Mouse (Mus musculus) kidney, embryonic 15.5 days (tissue): ENCODE data around the gene Ypel2. TPM values are rescaled to one million over a fixed set of nuclear protein-coding genes. Genes with fewer than 3 reads are reported as not detected.
A peak's percentile ranks its signal among the peaks of the same experiment; 100 is the strongest.

Experiments used
- ATAC-seq: fragments of 200-750 bp; cut with Nextera tagmentation; replicated peaks from 2 replicates; pipeline ENCODE4 v1.8.0; 2017; ENCODE audit warnings: moderate TSS enrichment; ENCODE audit not compliant: low FRiP score
- H3K27ac ChIP-seq: fragments of 300-500 bp; sonication (generic); 2 replicates; pipeline ENCODE4 v1.5.1; 2015; ENCODE audit warnings: mild to moderate bottlenecking, inconsistent platforms
- H3K27me3 ChIP-seq: fragments of 300-500 bp; sonication (generic); 2 replicates; pipeline ENCODE4 v1.6.1; 2015; ENCODE audit warnings: inconsistent platforms
- H3K36me3 ChIP-seq: fragments of 300-500 bp; sonication (generic); 2 replicates; pipeline ENCODE4 v1.6.1; 2015; ENCODE audit warnings: inconsistent platforms
- H3K4me1 ChIP-seq: fragments of 300-500 bp; sonication (generic); 2 replicates; pipeline ENCODE4 v1.6.1; 2015; ENCODE audit warnings: inconsistent platforms
- H3K4me2 ChIP-seq: fragments of 300-500 bp; sonication (generic); 2 replicates; pipeline ENCODE4 v1.6.1; 2015; ENCODE audit warnings: moderate library complexity, mild to moderate bottlenecking, inconsistent platforms
- H3K4me3 ChIP-seq: fragments of 300-500 bp; sonication (generic); replicated peaks from 2 replicates; pipeline ENCODE4 v1.5.1; 2015; ENCODE audit warnings: mild to moderate bottlenecking, inconsistent platforms
- H3K9ac ChIP-seq: fragments of 300-500 bp; sonication (generic); 2 replicates; pipeline ENCODE4 v1.6.1; 2015; ENCODE audit warnings: mild to moderate bottlenecking, inconsistent platforms
- H3K9me3 ChIP-seq: fragments of 300-500 bp; sonication (generic); replicated peaks from 2 replicates; pipeline ENCODE4 v1.6.1; 2016; ENCODE audit warnings: inconsistent platforms
- WGBS: fragments of 180-500 bp; shearing (Covaris S2); methylation state at CpG from one replicate; pipeline ENCODE4 v1.1.7; 2015; ENCODE audit warnings: mixed read lengths; 5-methylcytosine and 5-hydroxymethylcytosine counted together
- polyA plus RNA-seq: library from polyadenylated mRNA; unstranded; fragments of >200 nt; fragmentation: Nextera tagmentation; extraction: Ambion mirVana; gene quantifications from 2 replicates; pipeline ENCODE4 v1.2.1, GENCODE M21; 2015

Gene Ypel2
- polyA plus RNA-seq, 1 experiment from 2014 or later: 10.4 TPM

GRCm38 (mm10) chr11:86941904-86942303, 51.6 kb downstream of the Ypel2 start:
- no peak for ATAC-seq
- WGBS: 90% methylated on average over 8 of the region's 8 CpGs
- H3K27me3 ChIP-seq: no peaks in the 10 kb centered on the region
- no peak overlapping the region for H3K27ac ChIP-seq
- no peak overlapping the region for H3K4me2 ChIP-seq
- peaks cover 26% of the 10 kb centered on the region; the same call in 1 of the 2 replicates for H3K4me1 ChIP-seq
- no peak overlapping the region for H3K4me3 ChIP-seq
- peaks cover 52% of the 10 kb centered on the region for H3K36me3 ChIP-seq
- H3K9me3 ChIP-seq: no peaks in the 10 kb centered on the region
- no peak overlapping the region for H3K9ac ChIP-seq

DNA sequence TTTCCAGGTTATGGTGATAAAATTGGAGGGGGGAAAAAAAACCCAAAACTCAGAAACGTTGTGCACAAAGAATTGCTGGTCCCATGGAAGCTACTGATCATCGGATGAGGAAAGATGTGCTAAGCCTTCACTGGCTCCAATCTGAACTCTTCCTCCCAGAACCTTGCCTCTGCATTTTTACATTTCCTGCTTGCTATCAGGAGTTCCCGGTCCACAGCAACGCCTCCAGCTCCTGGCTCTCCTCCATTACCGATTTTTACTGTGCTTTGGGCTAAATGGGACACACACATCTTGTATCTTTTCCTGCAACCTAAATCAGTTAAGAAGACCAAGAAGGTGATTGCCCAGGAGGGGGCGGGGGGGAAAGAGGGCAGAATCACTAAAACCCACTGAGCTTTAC, 54.0 kb downstream of the Ypel2 start:
- H3K9ac ChIP-seq: no peak overlapping the region
- no peaks in the 10 kb centered on the region for H3K27me3 ChIP-seq
- H3K4me2 ChIP-seq: no peak overlapping the region
- no peaks in the 10 kb centered on the region for H3K9me3 ChIP-seq
- H3K4me1 ChIP-seq: peaks cover 30% of the 10 kb centered on the region
- no peak for ATAC-seq
- 73% methylated on average over 6 of the region's 6 CpGs for WGBS
- H3K36me3 ChIP-seq: peaks cover 42% of the 10 kb centered on the region
- no peak overlapping the region for H3K27ac ChIP-seq
- H3K4me3 ChIP-seq: no peak overlapping the region

DNA sequence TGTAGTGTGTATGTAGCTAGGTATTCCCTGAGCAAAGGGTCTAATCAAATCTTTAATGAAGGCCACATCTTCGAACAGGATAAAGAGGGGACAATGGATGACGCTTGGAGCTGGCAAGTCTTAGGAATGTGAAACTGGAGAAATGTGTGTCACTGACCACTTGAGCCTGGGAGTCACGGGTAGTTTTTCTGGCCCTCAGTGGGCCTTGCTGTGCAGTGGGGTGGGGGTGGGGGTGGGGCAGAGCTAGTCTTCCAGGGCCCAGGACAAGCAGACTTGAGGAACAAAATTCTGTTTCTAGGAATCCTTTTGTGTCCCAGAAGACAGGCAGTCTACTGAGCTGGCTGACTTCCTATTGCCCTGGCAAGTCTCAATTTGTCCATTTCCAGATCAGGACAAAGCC, 55.0 kb downstream of the Ypel2 start:
- no peaks in the 10 kb centered on the region for H3K9me3 ChIP-seq
- no peak overlapping the region for H3K27ac ChIP-seq
- no peaks in the 10 kb centered on the region for H3K27me3 ChIP-seq
- no peak overlapping the region for H3K4me3 ChIP-seq
- H3K4me2 ChIP-seq: no peak overlapping the region
- WGBS: 60% methylated on average over 3 of the region's 3 CpGs
- no peak overlapping the region for H3K9ac ChIP-seq
- ATAC-seq: no peak
- peaks cover 32% of the 10 kb centered on the region for H3K36me3 ChIP-seq
- H3K4me1 ChIP-seq: peaks cover 30% of the 10 kb centered on the region

DNA sequence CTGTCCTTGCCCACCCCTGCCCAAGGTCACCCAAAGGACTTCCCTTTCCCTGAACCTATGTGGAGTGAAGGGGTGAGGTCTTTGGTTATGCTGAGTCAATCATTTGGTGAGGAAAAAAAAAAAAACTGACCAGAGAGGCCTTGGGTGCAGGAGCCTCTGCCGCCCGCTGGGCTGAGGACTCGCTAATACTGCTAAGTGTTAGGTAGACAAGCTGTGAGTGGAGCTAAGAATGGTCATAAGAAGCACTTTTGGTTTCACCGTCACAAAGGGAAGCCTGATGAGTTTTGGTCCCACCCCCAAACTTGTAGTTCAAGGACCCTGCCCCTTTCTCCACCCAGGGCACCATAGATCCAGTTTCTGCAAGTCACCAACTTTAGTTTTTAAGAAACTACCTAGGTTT, 55.4 kb downstream of the Ypel2 start:
- Histone ChIP-seq H3K4me1 (peaks cover 30% of the 10 kb centered on the region), H3K27ac (no peak overlapping the region), H3K36me3 (peaks cover 28% of the 10 kb centered on the region), H3K9me3 (no peaks in the 10 kb centered on the region), H3K27me3 (no peaks in the 10 kb centered on the region), H3K9ac (no peak overlapping the region), H3K4me3 (no peak overlapping the region), H3K4me2 (no peak overlapping the region)
- 83% methylated on average over 4 of the region's 4 CpGs for WGBS
- no peak for ATAC-seq

DNA sequence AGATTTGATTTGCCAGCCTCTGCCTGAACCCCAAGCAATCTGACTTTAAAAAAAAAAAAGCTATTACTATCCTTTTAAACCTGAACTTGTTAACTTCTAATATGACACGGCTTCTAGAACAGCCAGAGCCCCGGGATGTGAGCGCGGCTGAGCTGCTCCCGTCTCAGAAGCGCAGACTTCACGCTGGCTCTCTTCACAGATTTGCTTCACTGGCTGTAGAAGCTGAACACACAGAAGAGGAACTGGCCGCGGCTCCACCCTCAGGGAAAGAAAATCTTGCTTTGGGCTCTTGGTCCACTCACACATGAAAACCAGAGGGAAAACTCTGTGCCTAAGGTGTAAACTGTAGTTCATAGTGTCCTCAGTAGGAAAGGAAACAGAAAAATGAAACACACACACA, 56.6 kb downstream of the Ypel2 start:
- Histone ChIP-seq H3K27me3 (no peaks in the 10 kb centered on the region), H3K4me3 (no peak overlapping the region), H3K9ac (no peak overlapping the region), H3K4me1 (peaks cover 36% of the 10 kb centered on the region), H3K36me3 (peaks cover 16% of the 10 kb centered on the region), H3K9me3 (no peaks in the 10 kb centered on the region), H3K27ac (peak overlapping the region; percentile 47), H3K4me2 (no peak overlapping the region)
- no peak for ATAC-seq
- WGBS: 48% methylated on average over 9 of the region's 9 CpGs

DNA sequence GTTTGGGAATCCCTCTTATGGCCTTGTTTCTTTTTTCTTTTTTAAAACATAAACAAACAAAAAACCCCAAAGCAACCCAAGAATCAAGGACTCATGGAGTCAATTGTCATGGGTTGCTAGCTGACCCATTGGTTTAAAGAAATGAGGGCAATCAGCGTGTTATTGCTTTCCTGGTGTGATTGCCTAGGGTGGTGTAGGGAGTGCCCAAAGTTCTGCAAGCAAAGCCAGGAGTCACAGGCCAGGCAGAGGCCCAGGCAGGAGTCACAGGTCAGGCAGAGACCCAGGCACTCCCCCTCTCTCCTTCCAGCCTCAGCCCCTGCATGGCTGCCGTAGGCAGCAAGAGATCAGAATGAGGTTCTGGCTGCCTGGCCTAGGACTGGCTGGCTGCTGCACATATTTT, 58.6 kb downstream of the Ypel2 start:
- no peak overlapping the region for H3K9ac ChIP-seq
- 37% methylated on average over 2 of the region's 2 CpGs for WGBS
- H3K27ac ChIP-seq: 0 out of 2 replicates have a peak overlapping the region, but pooled peaks have one; percentile 33
- H3K4me2 ChIP-seq: no peak overlapping the region
- H3K4me3 ChIP-seq: no peak overlapping the region
- H3K4me1 ChIP-seq: peaks cover 40% of the 10 kb centered on the region
- no peaks in the 10 kb centered on the region for H3K9me3 ChIP-seq
- ATAC-seq: no peak
- H3K36me3 ChIP-seq: peaks cover 6% of the 10 kb centered on the region; the same call in 1 of the 2 replicates
- no peaks in the 10 kb centered on the region for H3K27me3 ChIP-seq

- Histone ChIP-seq H3K9me3 (no peaks in the 10 kb centered on the region), H3K4me1 (peaks cover 30% of the 10 kb centered on the region), H3K4me3 (no peak overlapping the region), H3K4me2 (no peak overlapping the region), H3K27me3 (no peaks in the 10 kb centered on the region), H3K27ac (peak overlapping the region; percentile 49), H3K36me3 (no peaks in the 10 kb centered on the region), H3K9ac (no peak overlapping the region)
- ATAC-seq: no peak
- 66% methylated on average over 2 of the region's 2 CpGs for WGBS
These were observed 61.3 kb downstream of the Ypel2 start for GRCm38 (mm10) chr11:86932201-86932600.

GRCm38 (mm10) chr11:86930636-86931180, 62.8 kb downstream of the Ypel2 start:
- H3K4me2 ChIP-seq: no peak overlapping the region
- no peaks in the 10 kb centered on the region for H3K9me3 ChIP-seq
- no peak for ATAC-seq
- H3K9ac ChIP-seq: no peak overlapping the region
- no peak overlapping the region for H3K27ac ChIP-seq
- peaks cover 26% of the 10 kb centered on the region for H3K4me1 ChIP-seq
- H3K27me3 ChIP-seq: no peaks in the 10 kb centered on the region
- no peak overlapping the region for H3K4me3 ChIP-seq
- 79% methylated on average over 10 of the region's 10 CpGs for WGBS
- H3K36me3 ChIP-seq: no peaks in the 10 kb centered on the region

DNA sequence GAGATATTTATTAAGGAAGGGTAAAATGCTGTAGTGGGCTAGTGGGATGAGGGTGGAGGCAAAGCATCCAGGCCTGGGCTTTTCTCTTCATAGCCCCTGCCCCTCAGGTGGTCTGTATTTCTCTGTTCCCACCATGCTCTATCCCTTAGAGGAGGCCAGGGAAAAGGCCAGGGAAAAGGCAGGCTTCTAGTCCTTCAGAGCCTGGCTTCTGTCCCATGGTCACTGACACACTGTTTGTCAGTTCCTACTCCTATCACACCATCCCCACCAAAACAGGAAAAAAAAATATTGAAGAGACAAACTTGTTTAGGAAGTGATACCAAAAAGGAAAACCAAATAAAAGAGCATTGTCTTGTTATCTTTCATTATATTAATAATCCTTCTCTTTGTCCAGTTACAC, 63.5 kb downstream of the Ypel2 start:
- Histone ChIP-seq H3K27ac (no peak overlapping the region), H3K4me2 (no peak overlapping the region), H3K4me3 (no peak overlapping the region), H3K4me1 (peaks cover 20% of the 10 kb centered on the region), H3K36me3 (no peaks in the 10 kb centered on the region), H3K27me3 (no peaks in the 10 kb centered on the region), H3K9me3 (no peaks in the 10 kb centered on the region), H3K9ac (no peak overlapping the region)
- ATAC-seq: no peak

DNA sequence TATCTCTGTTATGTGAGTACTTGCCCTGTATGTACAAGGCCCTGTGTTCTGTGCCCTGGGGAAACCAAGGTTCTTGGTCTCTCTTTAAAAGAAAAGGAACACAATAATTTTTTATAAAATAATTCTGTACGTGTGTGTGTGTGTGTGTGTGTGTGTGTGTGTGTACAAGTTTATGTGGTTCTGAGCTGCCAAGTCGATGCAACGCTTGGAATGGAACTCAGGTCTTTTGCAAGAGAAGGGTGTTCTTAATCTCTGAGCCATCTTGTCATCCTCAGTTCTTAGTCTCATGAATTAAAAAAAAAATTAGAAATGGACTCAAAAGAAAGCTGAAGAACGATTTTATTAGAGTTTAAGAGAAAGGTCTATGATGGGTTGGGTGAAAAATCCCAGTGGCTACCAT, 64.0 kb downstream of the Ypel2 start:
- no peaks in the 10 kb centered on the region for H3K27me3 ChIP-seq
- no peak overlapping the region for H3K4me2 ChIP-seq
- no peak for ATAC-seq
- no peak overlapping the region for H3K4me3 ChIP-seq
- H3K27ac ChIP-seq: no peak overlapping the region
- H3K9me3 ChIP-seq: no peaks in the 10 kb centered on the region
- H3K36me3 ChIP-seq: no peaks in the 10 kb centered on the region
- no peak overlapping the region for H3K9ac ChIP-seq
- peaks cover 15% of the 10 kb centered on the region for H3K4me1 ChIP-seq
- WGBS: 85% methylated on average over 4 of the region's 4 CpGs

- no peak overlapping the region for H3K27ac ChIP-seq
- ATAC-seq: no peak
- H3K4me3 ChIP-seq: no peak overlapping the region
- no peaks in the 10 kb centered on the region for H3K27me3 ChIP-seq
- no peaks in the 10 kb centered on the region for H3K36me3 ChIP-seq
- no peak overlapping the region for H3K4me2 ChIP-seq
- 80% methylated on average over 9 of the region's 9 CpGs for WGBS
- H3K9ac ChIP-seq: no peak overlapping the region
- no peaks in the 10 kb centered on the region for H3K9me3 ChIP-seq
- H3K4me1 ChIP-seq: peaks cover 5% of the 10 kb centered on the region
These were observed 68.3 kb downstream of the Ypel2 start for GRCm38 (mm10) chr11:86925085-86925638.

GRCm38 (mm10) chr11:86924629-86925028, 68.9 kb downstream of the Ypel2 start:
- Histone ChIP-seq H3K4me3 (no peak overlapping the region), H3K4me2 (no peak overlapping the region), H3K36me3 (no peaks in the 10 kb centered on the region), H3K9ac (no peak overlapping the region), H3K27me3 (no peaks in the 10 kb centered on the region), H3K4me1 (peaks cover 9% of the 10 kb centered on the region), H3K27ac (no peak overlapping the region), H3K9me3 (no peaks in the 10 kb centered on the region)
- 70% methylated on average over 3 of the region's 3 CpGs for WGBS
- no peak for ATAC-seq

DNA sequence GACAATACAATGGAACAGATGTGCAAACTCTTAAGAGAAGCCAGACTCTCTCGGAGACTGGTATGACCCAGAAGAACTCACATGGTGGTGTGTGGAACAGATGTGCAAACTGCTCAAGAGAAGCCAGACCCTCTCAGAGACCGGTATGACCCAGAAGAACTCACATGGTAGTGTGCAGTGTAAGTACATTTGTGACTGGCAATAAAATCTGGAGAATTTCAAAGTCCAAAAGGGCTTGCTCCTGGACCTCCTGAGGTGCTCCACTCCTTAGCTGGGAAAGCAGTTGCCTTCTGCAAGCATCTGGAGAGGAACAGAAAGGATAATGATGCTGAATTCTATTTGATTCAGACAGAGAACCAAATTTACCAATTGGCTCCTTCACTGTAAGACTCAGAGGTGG, 69.9 kb downstream of the Ypel2 start:
- WGBS: 50% methylated on average over 2 of the region's 2 CpGs
- Histone ChIP-seq H3K36me3 (no peaks in the 10 kb centered on the region), H3K9ac (no peak overlapping the region), H3K4me3 (no peak overlapping the region), H3K27me3 (no peaks in the 10 kb centered on the region), H3K4me2 (no peak overlapping the region), H3K27ac (no peak overlapping the region), H3K9me3 (no peaks in the 10 kb centered on the region), H3K4me1 (peaks cover 9% of the 10 kb centered on the region)
- ATAC-seq: no peak
